Mouse (Mus musculus) adrenal gland, postnatal 10 days (tissue): ENCODE results near the gene Defa30. TPM values are rescaled to one million over a fixed set of nuclear protein-coding genes. Genes with fewer than 3 reads are reported as not detected.
"Not testable (repeated sequence)": the region's sequence is repeated elsewhere in the genome, so short reads cannot be mapped to it uniquely, and the experiment has no call there.

Experiments
- DNase-seq: peaks from one replicate; pipeline ENCODE4 v3.0.0; 2021; ENCODE audit warnings: mixed read lengths
- long read RNA-seq, 2 experiments: library from polyadenylated mRNA; stranded (forward); transcript quantifications; one replicate each; pipeline ENCODE4 v2.0.0; 2021
- total RNA-seq, 2 experiments: library from RNA; stranded (reverse); gene quantifications; 2 replicates each; pipeline ENCODE4 v1.2.3; 2021

The Defa30 gene
- total RNA-seq = not detected
- long read RNA-seq, experiment 1 = 0 reads
- long read RNA-seq, experiment 2 = 0 reads

- not testable (repeated sequence) for DNase-seq
Observed at GRCm38 (mm10) chr8:21134342-21134741, at the start of gene Defa30. Gene Defa30 (plus strand): TSS chr8:21134642.

- DNase-seq = peak; percentile 47
Observed at GRCm38 (mm10) chr8:21093106-21093505, 41.3 kb upstream of the Defa30 start.

- DNase-seq = not testable (repeated sequence)
Observed at GRCm38 (mm10) chr8:21095950-21096349, 38.5 kb upstream of the Defa30 start, which contains the start of gene Gm14851. Gene Gm14851 (minus strand): TSS chr8:21096050.

GRCm38 (mm10) chr8:21161977-21162376, 27.5 kb downstream of the Defa30 start, which contains the start of gene Defa22:
Gene Defa22 (plus strand): TSS chr8:21162277.
- not testable (repeated sequence) for DNase-seq

Other genes with a start within 250 kb of the Defa30 start
- gene Defb33, start 242.0 kb upstream of the Defa30 start, total RNA-seq = not detected
- gene Gm15056, start 232.0 kb upstream of the Defa30 start, total RNA-seq = not detected
- not detected for gene Gm6040, start 212.6 kb upstream of the Defa30 start, total RNA-seq
- gene AY761185, start 189.9 kb upstream of the Defa30 start, total RNA-seq = not detected
- gene Defa21, start 109.1 kb upstream of the Defa30 start, total RNA-seq = not detected
- gene Defa23, start 79.6 kb upstream of the Defa30 start, total RNA-seq = not detected
- gene Defa35, start 69.6 kb upstream of the Defa30 start, total RNA-seq = not detected
- gene Defa25, start 50.2 kb upstream of the Defa30 start, total RNA-seq = not detected
- not detected for gene Gm14851, start 38.6 kb upstream of the Defa30 start, total RNA-seq
- gene Defa22, start 27.6 kb downstream of the Defa30 start, total RNA-seq = not detected
- not detected for gene Defa31, start 57.0 kb downstream of the Defa30 start, total RNA-seq
- not detected for gene Gm15293, start 66.9 kb downstream of the Defa30 start, total RNA-seq
- not detected for gene Gm15292, start 115.1 kb downstream of the Defa30 start, total RNA-seq
- gene Defa27, start 180.9 kb downstream of the Defa30 start, total RNA-seq = not detected
- gene Defa29, start 192.4 kb downstream of the Defa30 start, total RNA-seq = not detected
- gene Defa2, start 243.9 kb downstream of the Defa30 start, total RNA-seq = not detected